Mouse (Mus musculus) embryonic facial prominence, embryonic 11.5 days (tissue): ENCODE results near the gene Gm20388. TPM values are rescaled to one million over a fixed set of nuclear protein-coding genes. Genes with fewer than 3 reads are reported as not detected.

Experiments used
- ATAC-seq: fragments of 200-750 bp; cut with Nextera tagmentation; replicated peaks from 2 replicates; pipeline ENCODE4 v1.8.0; 2017; ENCODE audit warnings: low read depth; ENCODE audit not compliant: insufficient number of reproducible peaks, low FRiP score, low TSS enrichment
- DNase-seq: peaks from one replicate; pipeline ENCODE4 v3.0.0-alpha.2; 2015; ENCODE audit warnings: low spot score
- H3K27ac ChIP-seq: fragments of 300-500 bp; sonication (generic); replicated peaks from 2 replicates; pipeline ENCODE4 v1.5.1; 2014; ENCODE audit warnings: mild to moderate bottlenecking, low read depth, low read length, control low read depth
- H3K27me3 ChIP-seq: fragments of 300-500 bp; sonication (generic); 2 replicates; pipeline ENCODE4 v1.6.1; 2014; ENCODE audit warnings: mild to moderate bottlenecking, low read length, moderate library complexity, mixed read lengths; ENCODE audit not compliant: control insufficient read depth, insufficient read depth
- H3K36me3 ChIP-seq: fragments of 300-500 bp; sonication (generic); replicated peaks from 2 replicates; pipeline ENCODE4 v1.6.1; 2014; ENCODE audit warnings: low read depth, mild to moderate bottlenecking, low read length, moderate library complexity, mixed read lengths; ENCODE audit not compliant: control insufficient read depth, insufficient read depth
- H3K4me1 ChIP-seq: fragments of 300-500 bp; sonication (generic); 2 replicates; pipeline ENCODE4 v1.6.1; 2014; ENCODE audit warnings: low read length, mixed read lengths; ENCODE audit not compliant: control insufficient read depth, insufficient read depth
- H3K4me2 ChIP-seq: fragments of 300-500 bp; sonication (generic); 2 replicates; pipeline ENCODE4 v1.6.1; 2014; ENCODE audit warnings: low read depth, mild to moderate bottlenecking, control low read depth, low read length, moderate library complexity
- H3K4me3 ChIP-seq: fragments of 300-500 bp; sonication (generic); 2 replicates; pipeline ENCODE4 v1.5.1; 2014; ENCODE audit warnings: low read depth, low read length, control low read depth
- H3K9ac ChIP-seq: fragments of 300-500 bp; sonication (generic); replicated peaks from 2 replicates; pipeline ENCODE4 v1.6.1; 2014; ENCODE audit warnings: mild to moderate bottlenecking, control low read depth, low read length
- H3K9me3 ChIP-seq: fragments of 300-500 bp; sonication (generic); replicated peaks from 2 replicates; pipeline ENCODE4 v1.6.1; 2016; ENCODE audit warnings: mild to moderate bottlenecking, low read length, inconsistent platforms, mixed read lengths; ENCODE audit not compliant: control insufficient read depth
- WGBS: fragments of 180-500 bp; shearing (Covaris S2); extraction: QIAGEN DNeasy Blood & Tissue Kit; methylation state at CpG from one replicate; pipeline ENCODE4 v1.1.7; 2014; 5-methylcytosine and 5-hydroxymethylcytosine counted together
- polyA plus RNA-seq: library from polyadenylated mRNA; unstranded; fragments of >200 nt; fragmentation: Nextera tagmentation; extraction: Ambion mirVana; gene quantifications from 2 replicates; pipeline ENCODE4 v1.2.1, GENCODE M21; 2014

Gm20388 gene
- polyA plus RNA-seq, 1 experiment from 2014 or later, result 3.1 TPM

- peaks cover 87% of the 10 kb centered on the region for H3K27me3 ChIP-seq
- no peaks in the 10 kb centered on the region for H3K36me3 ChIP-seq
- no peak overlapping the region for H3K4me2 ChIP-seq
- H3K4me3 ChIP-seq, result no peak overlapping the region
- H3K9me3 ChIP-seq, result no peaks in the 10 kb centered on the region
- no peak overlapping the region for H3K27ac ChIP-seq
- H3K4me1 ChIP-seq, result peaks cover 8% of the 10 kb centered on the region
- WGBS, result 1% methylated on average over 14 of the region's 15 CpGs
- DNase-seq (no peak), ATAC-seq (no peak)
- H3K9ac ChIP-seq, result no peak overlapping the region
These were observed 1163.6 kb downstream of the Gm20388 start for GRCm38 (mm10) chr8:121074108-121074847.

- DNase-seq (no peak), ATAC-seq (no peak)
- Histone ChIP-seq H3K9ac (no peak overlapping the region), H3K4me3 (no peak overlapping the region), H3K27me3 (peaks cover 89% of the 10 kb centered on the region), H3K4me1 (peaks cover 8% of the 10 kb centered on the region), H3K27ac (no peak overlapping the region), H3K36me3 (no peaks in the 10 kb centered on the region), H3K9me3 (no peaks in the 10 kb centered on the region), H3K4me2 (no peak overlapping the region)
- 0% methylated on average over 10 of the region's 10 CpGs for WGBS
These were observed 1164.2 kb downstream of the Gm20388 start for GRCm38 (mm10) chr8:121074848-121075145.

DNA sequence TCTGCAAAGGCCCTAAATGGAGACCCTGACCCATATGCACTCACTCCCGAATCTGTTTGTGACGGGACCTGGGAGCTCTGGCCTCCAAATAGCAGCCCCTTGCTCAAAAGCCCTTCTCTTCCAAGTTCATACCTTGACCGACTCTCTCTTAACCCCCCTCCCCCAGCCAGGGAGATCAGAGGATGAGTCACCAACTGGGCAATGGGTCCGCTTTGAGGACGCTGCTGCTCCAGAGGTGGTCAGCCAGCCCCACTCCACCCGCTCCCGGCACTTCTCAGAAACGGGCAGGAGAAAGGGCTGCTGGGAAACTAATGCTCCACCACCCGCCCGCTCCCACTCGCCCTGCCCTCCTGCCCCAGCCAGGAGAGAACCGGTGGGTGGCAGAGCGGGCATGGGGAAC lies 1165.3 kb downstream of the Gm20388 start:
- Histone ChIP-seq H3K4me3 (no peak overlapping the region), H3K27me3 (peaks cover 89% of the 10 kb centered on the region), H3K36me3 (no peaks in the 10 kb centered on the region), H3K9ac (no peak overlapping the region), H3K9me3 (no peaks in the 10 kb centered on the region), H3K4me2 (no peak overlapping the region), H3K27ac (no peak overlapping the region), H3K4me1 (peaks cover 11% of the 10 kb centered on the region)
- ATAC-seq (no peak), DNase-seq (no peak)
- WGBS, result 5% methylated on average over 13 of the region's 13 CpGs

GRCm38 (mm10) chr8:121076555-121076954 lies 1165.9 kb downstream of the Gm20388 start:
- Histone ChIP-seq H3K27ac (no peak overlapping the region), H3K4me2 (no peak overlapping the region), H3K4me1 (peaks cover 9% of the 10 kb centered on the region; the same call in 1 of the 2 replicates), H3K9me3 (no peaks in the 10 kb centered on the region), H3K36me3 (no peaks in the 10 kb centered on the region), H3K9ac (no peak overlapping the region), H3K27me3 (peaks cover 87% of the 10 kb centered on the region), H3K4me3 (no peak overlapping the region)
- 9% methylated on average over 7 of the region's 7 CpGs for WGBS
- DNase-seq (no peak), ATAC-seq (no peak)

DNA sequence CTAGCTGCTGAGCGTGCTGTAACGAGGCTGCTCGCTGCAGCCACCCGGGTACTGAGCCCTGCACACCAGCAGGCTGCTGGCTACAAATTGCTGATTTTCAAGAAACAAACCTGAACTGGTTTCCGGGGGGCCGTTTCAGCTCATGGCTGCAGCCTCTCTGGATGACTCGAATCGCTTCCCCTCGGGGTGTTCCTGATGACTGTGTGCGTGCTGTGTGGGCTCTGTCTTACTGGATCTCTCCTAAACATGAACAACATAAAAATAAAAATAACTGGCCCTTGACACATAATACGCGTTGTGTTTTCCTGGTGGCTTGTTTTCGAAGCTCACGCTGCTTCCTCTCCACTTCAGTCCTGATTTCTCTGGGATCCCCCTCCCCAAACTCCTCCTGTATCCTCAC lies 1168.1 kb downstream of the Gm20388 start:
- Histone ChIP-seq H3K4me2 (no peak overlapping the region), H3K36me3 (no peaks in the 10 kb centered on the region), H3K9me3 (no peaks in the 10 kb centered on the region), H3K9ac (no peak overlapping the region), H3K4me3 (no peak overlapping the region), H3K27ac (no peak overlapping the region), H3K27me3 (peaks cover 90% of the 10 kb centered on the region), H3K4me1 (peaks cover 9% of the 10 kb centered on the region)
- WGBS, result 4% methylated on average over 14 of the region's 14 CpGs
- no peak for ATAC-seq
- DNase-seq, result no peak

DNA sequence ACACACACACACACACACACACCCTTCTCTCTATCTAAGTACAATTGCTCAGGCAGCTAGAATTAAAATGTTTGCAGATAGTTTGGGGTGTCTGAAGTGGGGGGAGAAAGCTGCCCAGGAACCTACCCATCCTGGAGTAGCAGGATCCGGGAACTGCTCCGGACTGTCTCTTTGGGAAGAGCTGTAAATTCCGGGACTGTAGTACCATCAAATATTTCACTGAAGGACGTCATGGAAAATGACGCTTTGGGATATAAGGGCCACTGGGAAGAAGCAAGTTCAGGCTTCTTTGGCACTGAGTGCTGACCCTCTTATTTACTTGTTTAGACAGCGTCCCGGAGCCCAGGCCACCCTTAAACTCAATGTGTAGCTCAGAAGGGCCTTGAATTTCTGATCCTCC lies 1168.6 kb downstream of the Gm20388 start:
- DNase-seq (no peak), ATAC-seq (no peak)
- peaks cover 9% of the 10 kb centered on the region for H3K4me1 ChIP-seq
- 3% methylated on average over 7 of the region's 7 CpGs for WGBS
- H3K36me3 ChIP-seq, result no peaks in the 10 kb centered on the region
- H3K9ac ChIP-seq, result no peak overlapping the region
- no peak overlapping the region for H3K4me3 ChIP-seq
- H3K9me3 ChIP-seq, result no peaks in the 10 kb centered on the region
- no peak overlapping the region for H3K4me2 ChIP-seq
- H3K27ac ChIP-seq, result no peak overlapping the region
- peaks cover 89% of the 10 kb centered on the region for H3K27me3 ChIP-seq

GRCm38 (mm10) chr8:121079944-121080343 lies 1169.3 kb downstream of the Gm20388 start:
- Histone ChIP-seq H3K9me3 (no peaks in the 10 kb centered on the region), H3K27ac (no peak overlapping the region), H3K36me3 (no peaks in the 10 kb centered on the region), H3K4me1 (peaks cover 9% of the 10 kb centered on the region), H3K4me2 (peak overlapping the region; percentile 5), H3K27me3 (peaks cover 88% of the 10 kb centered on the region), H3K4me3 (no peak overlapping the region), H3K9ac (no peak overlapping the region; the same call in 1 of the 2 replicates)
- ATAC-seq (no peak), DNase-seq (peak; percentile 21)
- 3% methylated on average over 12 of the region's 12 CpGs for WGBS

DNA sequence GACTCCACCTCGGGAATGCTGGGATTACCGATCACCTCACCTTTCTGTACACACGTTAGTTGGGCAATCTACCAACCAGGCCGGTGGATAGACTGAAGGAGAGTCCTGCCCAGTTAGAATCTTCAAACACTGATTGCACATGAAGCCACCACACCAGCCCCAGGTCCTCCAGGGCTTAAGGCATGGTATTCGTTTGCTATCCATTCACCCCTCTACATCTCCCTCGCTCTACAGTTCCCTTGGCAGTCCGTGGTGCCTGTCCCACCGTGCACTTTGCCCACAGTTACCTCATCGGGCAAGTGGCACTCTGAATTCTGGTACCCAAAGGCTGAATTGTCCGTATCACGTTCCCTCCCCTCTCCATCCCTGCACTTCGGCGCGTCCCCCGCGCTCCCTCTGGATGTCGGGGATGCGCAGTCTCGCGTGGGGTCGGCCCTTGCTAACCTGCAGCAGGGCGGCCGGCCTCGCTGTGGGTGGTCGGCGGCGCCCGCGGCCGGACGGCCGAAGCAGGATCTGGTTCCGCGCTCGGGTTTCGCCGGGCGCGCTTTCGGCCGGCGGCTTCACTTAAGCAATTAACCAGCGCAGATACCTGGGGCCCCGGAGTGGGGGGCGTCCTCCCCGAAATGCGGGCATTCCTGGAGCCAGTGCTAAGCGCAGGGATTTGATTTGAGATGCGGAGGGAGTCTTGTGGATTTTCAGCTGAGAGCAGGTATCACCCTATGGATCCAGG lies 1169.9 kb downstream of the Gm20388 start:
- Histone ChIP-seq H3K27ac (no peak overlapping the region), H3K9ac (peak overlapping the region; percentile 37), H3K36me3 (no peaks in the 10 kb centered on the region), H3K4me3 (peak overlapping the region; percentile 25), H3K4me1 (peaks cover 9% of the 10 kb centered on the region), H3K27me3 (peaks cover 91% of the 10 kb centered on the region), H3K4me2 (peak overlapping the region; percentile 42), H3K9me3 (no peaks in the 10 kb centered on the region)
- ATAC-seq, result no peak
- DNase-seq, result peak; percentile 52
- under 1% methylated on average over 49 of the region's 49 CpGs for WGBS
